Mouse (Mus musculus) thymus, postnatal 25 days (tissue): ENCODE results near the gene Pknox2.

Source experiments
- DNase-seq: peaks from one replicate; pipeline ENCODE4 v3.0.0; 2022

The Pknox2 gene

DNA sequence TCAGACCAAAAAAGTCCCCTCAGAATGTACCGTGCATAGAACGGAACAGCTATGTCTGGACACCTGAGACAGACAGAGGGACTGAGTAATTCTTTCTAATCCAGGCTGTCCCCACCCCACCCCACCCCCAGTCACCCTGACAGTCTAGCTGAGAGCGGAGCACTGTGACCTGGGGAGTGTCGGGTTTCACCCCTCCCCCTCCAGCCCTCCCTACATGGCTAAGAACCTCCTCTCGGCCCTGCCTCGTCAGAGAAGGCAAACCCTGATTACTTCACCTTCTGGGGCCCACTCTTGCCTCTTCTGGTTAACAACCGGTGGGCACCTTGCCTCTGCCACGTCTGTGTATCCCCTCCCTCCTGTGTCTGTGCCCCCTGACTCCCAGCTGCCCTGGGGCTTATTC lies 7.7 kb downstream of the Pknox2 start:
- DNase-seq, result no peak

DNA sequence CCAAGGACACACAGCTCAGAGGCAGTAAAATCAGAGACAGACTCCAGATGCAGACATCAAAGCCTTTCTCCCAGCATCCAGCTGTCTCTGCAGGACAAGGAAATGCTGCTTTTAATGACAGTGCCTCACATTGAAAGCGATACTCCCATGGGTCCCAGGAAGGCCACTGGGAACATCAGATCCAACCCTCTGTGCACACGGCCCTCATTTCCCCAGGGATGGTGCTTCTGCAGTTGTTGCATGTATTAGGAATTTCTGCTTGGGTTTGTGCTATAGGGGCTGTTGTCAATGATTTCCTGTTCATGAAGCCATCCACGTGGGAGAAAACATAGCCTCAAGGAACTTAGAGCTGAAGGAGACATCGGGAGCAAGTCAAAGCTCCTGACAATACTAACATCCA lies 8.3 kb downstream of the Pknox2 start:
- no peak for DNase-seq

DNA sequence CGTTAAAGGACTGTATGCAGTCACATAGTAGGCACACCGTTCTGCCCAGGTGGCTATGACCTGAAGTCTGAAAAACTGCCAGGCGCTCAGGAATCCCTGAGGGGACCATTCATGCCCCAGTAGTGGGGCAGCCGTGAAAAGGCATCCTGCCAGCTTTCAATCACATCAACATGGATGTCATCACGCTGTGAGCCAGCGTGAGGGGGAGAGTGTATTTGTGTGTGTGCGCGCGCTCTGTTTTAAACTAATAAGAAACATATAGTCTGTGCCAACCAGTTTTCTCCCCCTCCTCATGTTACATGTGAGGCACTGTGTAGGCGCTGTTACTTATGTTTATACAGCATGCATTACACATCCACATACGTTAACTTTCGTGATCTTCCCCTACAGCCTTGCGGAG lies 10.9 kb downstream of the Pknox2 start:
- DNase-seq, result no peak

DNA sequence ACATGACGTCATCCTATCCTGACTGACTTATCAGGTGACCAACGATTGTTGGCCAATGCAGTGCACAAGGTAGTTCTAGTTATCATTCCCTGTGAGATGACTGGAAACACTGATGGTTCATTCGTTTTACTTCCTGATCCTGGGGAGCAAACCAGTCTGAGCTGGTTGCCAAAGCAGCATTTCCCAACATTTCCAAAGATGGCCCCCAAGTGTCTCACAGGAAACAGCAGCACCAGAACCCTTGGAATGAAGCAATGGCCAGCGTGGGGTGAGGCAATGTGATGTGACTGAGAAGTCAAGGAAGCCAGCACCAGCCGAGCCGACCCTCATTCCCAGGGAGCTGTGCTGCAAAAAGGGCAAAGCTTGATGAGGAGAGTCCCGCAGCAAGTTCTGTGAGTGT lies 13.7 kb downstream of the Pknox2 start:
- no peak for DNase-seq

DNA sequence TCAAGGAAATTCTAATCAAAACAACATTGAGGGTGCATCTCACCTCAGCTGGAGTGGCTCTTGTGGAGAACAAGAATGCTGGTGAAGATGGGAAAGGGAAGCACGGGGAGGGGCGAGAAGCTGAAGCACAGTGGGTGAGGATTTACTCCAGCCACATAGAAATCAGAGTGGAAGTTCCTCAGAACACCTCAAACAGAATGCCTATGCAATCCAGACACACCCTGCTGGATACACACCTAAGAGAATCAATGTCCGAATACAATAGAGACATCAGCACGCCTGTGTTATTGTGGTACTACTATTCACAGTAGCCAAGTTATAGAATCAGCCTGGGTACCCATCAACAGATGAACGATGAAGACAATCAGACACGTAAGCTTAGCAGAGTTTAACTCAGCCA lies 18.2 kb downstream of the Pknox2 start:
- no peak for DNase-seq

DNA sequence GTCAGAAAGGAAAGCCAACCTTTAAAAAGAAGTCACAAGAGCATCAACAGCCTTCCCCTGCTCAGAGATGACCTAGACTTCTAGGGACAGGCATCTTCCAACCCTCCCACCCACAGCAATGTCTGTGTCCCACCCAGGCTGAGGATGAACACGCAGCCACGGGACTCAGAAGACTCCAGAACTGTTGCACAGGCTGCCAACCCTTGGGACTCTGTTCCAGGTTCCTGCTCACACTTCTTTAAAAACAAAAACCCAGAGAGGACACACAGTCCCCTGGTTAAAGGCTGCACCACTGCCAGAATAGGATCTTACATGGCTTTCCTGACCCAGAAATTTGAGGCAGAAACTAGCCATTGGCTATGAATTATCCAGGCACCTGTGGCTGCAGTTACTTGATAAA lies 21.0 kb downstream of the Pknox2 start:
- no peak for DNase-seq

DNA sequence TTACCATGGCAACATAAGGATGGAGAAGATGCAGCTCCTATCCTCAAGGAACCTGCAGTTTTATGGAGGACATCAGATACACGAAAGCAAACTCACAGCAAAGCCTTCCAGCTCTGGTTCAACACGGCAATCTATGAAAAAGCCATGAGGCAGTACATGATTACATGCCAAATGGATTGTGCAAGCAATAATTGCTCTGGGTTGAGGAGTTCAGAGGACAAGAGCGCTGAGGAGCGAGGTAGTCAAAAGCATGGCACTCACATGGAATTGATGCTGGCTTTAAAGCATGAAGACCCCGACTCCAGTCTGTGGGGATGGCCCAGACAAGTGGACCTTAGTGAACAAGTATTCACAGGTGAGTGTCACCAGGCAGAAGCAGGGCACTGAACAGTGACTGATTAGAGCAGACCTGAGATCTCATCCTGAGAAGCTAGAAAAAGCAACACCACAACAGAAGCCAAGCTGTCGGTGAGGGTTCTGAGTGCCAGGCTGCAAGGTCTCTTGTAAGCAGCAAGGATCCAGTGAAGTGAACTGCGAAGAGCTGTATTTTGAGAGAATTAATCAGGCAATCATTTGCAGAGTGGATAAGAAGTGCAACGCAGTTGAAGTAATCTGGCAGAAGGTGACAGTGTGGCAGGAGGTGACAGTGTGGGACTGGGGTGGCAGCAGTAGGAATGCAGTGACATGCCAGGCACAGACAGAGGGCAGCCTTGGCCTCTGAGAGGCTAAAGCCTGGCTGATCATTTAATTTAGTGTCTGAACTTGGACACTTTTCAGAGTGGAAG lies 22.3 kb downstream of the Pknox2 start:
- DNase-seq, result no peak

DNA sequence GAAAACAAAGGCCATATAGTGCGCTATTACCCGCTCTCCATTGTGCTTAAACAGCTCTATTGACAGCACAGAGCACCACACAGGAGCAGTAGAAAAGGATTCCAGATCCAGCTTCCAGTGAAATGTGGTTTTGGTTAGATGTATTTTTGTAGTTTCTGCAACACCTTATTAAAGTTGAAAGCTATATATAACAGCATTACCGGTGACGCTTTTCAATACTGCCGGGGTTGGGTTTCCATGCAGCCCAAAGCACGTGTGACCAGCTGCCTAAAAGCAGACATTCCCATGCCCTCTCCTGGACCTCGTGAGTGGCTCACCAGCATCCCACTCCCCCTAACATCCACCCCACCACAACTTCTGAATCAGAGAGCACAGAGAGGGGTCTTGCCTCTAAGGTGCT lies 23.8 kb downstream of the Pknox2 start:
- no peak for DNase-seq

DNA sequence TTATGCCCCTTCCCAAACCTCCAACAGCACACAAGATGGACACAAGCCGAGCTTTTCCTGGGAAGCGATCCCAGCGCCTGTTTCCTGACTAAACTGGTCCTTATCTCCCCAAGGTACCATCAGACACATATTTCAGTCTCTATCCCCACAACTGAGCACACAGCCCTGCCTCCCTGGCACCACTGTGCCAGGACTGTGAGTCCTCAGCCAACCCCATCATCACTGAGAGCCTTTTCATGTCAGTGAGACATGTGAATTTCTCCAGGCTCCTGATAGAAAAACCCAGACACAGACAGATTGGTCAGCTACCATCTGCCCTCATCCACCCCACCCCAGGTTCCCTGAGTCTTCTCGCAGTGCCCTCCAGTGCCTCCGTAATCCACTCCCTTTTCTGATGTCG lies 24.2 kb downstream of the Pknox2 start:
- DNase-seq, result no peak

DNA sequence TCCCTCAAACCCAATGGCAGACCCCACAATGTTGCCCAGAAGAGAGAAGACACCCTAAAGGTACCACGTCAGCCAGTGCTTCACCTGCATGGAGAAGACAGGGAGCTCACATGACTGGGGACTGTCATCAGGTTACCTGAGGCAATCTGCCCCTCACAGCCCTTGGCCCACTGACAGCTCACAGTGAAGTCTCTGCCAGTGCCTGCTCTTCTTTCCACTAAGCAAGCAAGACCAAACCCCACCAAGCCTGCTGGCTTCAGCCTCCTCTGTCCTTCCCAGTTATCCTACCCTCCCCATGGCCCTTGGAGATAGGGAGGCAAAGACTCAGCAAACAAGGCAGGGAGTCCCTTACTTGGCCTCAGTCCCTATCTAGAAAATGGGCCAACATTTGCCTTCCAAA lies 24.8 kb downstream of the Pknox2 start:
- no peak for DNase-seq

DNA sequence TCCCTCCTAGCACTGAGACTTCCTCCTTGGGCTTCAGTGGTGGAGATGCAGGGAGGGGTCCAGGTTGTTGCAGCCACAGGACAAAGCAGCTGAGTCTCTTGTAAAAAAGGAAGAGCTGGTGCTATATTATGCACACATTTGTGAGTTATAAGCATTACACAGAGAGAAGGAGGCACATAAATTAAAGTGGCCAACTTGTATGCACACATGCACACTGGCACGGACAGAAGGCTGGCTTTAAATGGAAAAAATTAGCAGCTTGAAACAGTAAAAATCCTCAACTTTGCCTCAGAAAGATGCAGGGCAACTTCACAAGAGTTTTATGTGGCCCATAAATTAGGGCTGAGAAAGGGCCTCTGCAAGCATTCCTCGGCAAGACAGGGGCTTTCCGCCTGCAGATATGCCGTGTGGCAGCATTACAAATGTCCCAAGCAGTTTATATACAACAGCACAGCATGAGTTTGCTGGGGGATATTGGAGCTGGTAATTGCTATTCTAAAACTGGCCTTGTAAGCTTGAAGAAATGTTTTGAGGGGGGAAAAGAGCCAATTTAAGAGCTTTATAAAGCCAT lies 25.4 kb downstream of the Pknox2 start:
- no peak for DNase-seq

DNA sequence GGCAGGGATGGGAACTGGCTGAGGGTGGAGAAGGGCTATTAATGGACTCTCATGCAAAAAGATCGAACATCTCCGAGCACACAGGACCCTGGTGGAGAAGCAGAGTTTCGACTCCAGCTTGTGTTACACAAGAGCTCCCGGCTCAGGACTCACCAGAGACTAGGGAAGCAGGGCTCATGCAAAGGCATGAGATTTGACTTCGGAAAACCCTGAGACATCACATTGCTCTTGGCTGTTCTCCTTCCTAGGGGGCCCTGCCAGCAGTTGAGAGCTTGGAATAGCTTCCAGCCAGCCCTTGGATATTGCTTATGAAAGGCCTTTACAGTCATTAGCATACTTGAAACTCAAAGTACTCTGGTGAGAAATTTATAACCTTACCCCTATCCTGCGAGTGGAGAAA lies 26.4 kb downstream of the Pknox2 start:
- DNase-seq, result no peak

DNA sequence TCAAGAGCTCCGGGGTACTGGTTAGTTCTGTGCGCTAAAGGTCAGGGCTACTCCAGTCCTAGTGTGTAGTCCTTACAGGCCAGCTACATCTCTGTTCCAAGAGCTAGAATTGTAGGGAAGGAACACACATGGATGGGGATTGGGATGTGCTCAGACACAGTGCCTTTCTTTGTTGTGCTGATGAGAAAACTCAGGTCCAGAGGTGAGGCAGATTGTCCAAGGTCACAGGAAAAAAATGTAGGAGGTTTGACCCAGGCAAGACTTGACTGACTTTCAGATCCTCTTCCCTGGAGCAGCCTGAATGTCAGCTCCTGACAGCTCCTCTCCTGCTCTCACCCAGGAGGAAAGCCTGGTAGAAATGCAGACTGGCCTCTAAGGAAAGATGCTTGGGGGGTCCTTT lies 29.7 kb downstream of the Pknox2 start:
- no peak for DNase-seq

DNA sequence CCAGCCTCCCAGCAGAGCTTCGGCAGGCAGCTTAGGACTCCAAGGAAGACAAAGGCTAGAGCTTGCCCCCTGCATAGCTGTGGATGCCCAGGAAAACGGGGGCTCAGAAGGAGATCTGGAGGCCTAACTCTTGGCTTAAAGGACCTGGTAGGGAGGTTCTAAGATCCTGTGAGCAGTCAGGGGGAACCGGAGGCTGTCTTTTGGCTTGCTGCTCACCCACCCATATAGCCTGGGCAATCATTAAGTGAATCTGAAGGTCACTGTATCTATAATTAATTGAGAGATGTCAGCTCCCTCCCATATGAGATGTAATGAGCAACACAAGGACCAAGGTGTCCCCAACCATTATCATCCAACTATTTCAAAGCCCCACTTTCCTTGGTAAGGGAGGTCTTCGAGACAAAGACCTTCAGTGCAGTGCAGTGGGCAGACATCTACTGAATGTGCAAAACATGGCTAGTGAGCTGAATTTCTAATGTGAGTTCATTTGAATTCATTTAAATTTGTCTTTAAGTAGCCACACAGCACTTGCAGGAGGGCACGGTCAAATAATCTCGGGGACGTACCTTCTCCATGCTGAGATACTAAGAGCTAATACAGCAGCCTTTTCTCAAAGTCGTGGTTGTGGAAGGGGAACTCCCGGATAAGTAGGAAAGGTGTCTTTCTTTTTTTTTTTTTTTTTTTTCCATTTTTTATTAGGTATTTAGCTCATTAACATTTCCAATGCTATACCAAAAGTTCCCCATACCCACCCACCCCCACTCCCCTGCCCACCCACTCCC lies 30.4 kb downstream of the Pknox2 start:
- no peak for DNase-seq

DNA sequence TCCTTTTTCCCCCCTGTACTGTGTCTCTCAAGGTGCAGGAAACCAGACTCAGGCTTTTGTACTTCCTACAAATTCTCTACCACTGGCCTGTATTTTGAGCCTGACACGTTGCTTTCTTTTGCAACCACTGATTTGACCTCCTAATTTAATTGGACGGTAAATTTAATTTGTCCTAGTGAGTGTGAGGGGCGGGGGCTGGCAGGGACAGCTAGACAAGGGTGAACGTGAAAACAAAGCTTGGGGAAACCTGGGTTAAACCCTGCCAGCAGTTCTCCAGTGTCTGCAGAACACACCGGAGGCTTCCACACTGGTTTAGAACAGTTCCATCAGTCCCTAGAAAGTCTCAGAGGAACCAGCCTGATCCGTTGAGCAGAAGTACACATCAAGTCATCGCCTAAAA lies 31.4 kb downstream of the Pknox2 start:
- DNase-seq, result no peak

DNA sequence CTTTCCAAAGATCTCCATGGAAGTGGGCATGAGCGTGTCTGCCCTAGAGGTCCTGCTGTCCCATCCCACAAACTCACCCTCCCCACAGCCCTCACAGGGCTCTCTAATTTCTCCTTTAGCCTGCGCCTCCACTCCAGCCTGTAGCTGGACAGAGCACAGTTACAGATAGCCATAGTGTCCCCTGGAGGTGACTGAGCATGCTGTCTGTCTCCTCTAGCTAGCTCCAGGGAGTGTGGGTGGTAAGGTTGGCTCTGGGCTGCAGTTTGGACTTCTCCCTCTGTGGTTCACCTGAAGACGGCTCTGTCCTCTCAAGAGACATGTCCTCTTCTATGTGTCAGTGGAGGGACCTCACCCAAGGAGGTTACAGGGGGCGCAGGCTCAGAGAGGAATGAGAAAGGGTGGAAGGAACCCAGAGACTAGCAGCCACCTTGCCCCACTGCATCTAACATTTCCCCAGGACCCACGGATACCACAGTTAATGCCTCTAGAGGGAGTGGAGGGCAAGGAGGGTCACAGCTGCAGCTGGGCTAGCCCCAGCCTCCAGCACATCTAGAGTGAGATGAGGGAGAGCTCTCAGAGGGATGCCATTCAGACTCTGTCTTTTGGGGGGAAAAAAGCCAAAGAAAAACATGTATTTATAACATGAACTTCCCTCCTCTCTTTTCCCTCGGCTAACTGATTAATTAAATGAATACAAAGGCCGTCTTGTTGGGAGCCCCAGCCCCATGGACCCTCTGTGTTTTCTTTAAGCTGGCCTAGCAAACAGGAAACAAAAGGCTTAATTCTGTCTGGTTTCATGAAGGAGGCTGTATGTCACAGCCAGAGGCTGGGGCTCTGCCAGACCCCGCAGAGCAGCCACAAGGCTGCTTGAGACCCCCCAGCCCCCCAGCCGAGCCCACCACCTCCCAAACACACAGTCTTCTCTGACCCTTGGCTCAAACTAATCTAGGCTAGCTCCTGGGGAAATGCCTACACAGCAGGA lies 32.6 kb downstream of the Pknox2 start:
- no peak for DNase-seq

DNA sequence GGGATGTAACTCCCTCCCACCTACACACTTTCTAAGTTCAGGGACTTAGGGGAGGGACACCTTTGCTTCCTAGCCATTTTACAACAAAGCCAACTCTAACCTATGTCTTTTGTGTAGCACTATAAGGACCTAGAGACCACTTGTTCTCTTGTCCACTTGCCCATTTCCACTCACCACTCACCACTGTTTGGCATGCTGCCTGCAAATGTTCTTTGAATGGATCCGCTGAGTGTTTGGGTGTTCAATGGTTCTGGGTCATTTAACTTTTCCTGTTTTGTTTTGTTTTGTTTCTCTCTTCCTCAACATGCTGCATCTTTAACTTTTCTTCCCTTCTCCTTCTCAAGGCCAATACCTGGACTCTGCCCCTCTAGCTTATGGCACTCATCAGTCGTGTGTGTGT lies 39.7 kb downstream of the Pknox2 start:
- no peak for DNase-seq

DNA sequence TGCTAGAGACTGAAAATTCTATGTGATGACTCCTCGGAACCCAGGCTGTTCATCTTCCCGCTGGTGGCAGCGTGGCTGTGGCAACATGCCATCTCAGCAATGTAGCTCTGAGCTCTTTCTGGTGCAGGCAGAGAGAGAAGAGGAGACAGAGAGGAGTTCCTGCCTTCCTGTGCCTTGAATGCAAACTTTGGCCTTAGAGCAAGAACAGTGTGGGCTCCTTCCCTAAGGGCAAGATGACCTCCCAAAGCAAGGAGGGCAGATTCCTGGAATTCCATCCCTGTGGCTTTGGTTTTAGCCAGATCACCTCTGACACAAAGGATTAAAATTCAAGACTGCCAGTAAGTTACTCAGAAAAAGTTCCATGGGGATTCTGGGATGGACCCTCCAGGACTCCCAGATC lies 40.4 kb downstream of the Pknox2 start:
- no peak for DNase-seq

DNA sequence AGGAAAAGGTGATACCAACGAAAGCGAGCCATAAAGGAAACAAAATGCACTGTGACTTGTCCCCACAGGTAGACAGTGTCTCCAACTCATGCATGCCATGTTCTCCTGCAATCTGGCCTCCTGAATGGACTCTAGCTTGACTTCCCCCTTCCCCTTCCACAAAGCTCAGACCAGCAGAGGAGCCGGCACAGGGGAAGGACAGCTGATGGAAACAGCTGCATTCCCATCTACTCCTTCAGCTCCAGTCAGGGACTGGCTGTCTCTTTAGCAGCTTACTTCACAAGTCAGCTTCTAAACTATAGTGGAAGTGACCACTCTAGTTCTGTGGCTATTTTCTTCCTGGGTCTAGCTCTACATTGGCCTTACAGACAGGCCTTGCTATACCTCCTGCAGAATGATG lies 43.0 kb downstream of the Pknox2 start:
- no peak for DNase-seq

DNA sequence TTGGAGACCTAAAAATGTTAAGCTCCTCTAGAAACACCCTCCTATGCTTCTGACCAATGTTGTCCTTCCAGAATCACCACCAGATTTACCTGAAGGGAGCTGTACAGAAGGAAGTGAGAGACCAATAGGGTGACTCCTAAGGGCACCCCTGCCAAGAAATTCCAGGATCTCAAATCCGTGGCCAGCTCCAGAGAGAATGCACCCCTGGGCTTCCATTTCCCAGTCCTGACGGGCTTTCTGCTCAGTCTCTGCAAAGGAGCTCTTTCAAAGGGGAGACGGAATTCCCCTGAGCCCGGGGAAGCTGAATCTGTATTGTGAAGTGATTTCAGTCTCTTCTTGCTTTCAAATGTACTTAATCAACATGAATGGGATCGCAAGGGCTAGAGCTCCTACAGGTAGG lies 43.4 kb downstream of the Pknox2 start:
- DNase-seq, result no peak

DNA sequence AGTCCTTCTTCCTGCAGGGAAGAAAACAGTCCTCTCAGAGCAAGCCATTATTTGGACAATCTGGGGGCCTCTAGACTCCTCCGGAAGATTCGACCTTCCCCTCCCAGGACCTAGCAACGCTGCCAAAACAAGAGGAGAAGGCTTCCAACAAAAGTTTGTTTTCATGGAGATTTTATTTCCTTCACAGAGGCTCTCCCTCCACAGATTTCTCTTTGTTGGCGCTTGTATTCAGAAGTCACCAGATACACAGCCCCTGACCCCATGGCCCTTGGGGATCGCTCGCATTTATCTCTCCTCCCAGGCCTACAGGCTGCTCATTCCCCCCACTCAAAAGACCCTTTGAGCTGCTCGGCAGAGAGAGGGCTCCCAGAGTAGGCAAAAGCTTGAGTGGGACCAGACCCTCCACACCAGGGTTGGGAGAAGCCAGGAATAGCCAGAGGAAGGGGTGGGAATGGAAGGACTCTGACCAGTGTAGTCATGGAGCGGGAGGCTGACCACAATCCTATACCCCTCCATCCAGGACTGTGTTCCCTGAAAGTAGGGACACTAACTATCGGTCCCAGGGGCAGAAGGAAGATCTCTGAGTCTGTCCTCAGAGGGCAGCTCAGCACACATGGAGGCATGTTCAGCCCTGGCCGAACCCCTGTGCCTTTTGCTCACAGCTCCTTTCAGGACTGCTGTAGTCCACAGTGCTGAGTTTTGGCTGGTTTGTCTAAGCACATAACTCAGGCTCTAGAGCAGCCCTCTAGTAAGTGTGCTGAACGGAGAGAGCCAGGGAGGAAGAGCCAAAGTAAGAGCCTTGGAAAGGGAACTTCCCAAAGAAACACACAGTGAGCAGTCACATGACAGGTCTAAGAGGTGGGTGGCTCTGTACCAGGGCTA lies 45.9 kb downstream of the Pknox2 start:
- DNase-seq, result no peak

DNA sequence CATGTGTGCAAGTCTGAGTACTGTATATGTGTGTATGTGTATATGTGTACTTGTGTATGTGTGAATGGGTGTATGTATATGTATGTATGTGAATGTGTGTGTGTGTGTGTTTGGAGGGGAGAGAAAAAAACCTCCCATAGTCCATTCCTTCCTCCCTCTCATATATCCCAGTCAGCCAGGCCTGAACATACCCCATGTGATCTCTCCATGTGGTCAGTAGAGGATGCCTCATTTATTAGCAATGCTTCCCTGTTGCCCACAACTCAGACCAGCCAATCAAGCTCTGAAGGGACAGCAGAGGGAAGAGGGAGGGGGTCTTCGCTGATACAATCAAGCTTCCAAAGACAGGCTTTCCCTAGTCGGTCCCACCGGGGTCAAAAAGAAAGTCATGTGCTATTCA lies 47.6 kb downstream of the Pknox2 start:
- no peak for DNase-seq
